10 mouse cellular contexts compared by ENCODE assay signal in the genomic region with DNA sequence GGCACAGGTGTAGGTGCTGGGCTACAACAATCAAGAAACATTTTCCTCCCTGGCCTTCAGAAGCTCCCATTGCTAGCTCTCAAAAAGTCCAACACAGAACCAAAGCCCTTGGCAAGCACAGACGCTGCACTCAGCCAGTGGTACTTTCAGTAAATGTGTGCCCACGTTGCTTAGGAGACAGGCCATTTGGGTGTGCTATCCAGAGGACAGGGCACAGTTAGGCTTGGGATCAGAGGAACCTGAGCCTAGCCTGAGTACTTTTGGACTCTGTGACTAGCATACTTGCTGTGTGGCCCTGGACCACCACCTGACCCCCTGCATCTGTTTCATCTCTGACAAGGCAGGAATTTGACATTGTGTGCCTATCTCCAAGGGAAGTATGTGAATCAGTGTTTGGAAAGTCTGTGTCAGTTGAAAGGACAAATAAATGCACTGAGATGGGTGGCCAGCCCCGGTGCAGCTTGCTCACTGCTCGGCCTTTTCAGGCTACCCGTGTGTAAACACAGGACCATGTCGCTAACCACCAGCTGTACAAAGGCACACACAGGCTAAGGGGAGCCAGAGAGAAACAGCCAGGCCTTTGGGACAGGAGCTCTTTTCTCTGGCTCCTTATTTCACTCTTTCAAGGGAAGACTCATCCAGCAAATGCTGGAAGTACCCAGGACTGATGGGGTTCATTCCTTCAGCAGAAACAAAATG. TPM values are rescaled to one million over a fixed set of nuclear protein-coding genes. Genes with fewer than 3 reads are reported as not detected.
DNase-seq lines count a peak whose midpoint lies in the region; ATAC-seq lines count a peak whose summit lies in the region.
"Had no signal": no experiment of that assay in that cellular context is flagged by ENCODE, and none has a peak within 500 bp of the region (broad histone marks: within the 10 kb centered on the region; RNA-seq: fewer than 3 reads in every experiment).

No protein-coding gene starts in this region.

- no peak for DNase-seq in hindbrain, embryonic 14.5 days (ENCODE audit: low spot score)
- no peak for DNase-seq in lung, postnatal 10 days
- no peak for DNase-seq in midbrain, embryonic 10.5 days (ENCODE audit: low spot score)
- peak; percentile 61 for DNase-seq in yolk sac, embryonic 10.5 days (ENCODE audit: low spot score)
- DNase-seq in heart, postnatal 14 days, result no peak
- DNase-seq: heart, adult 18-20 months; thymus, adult 18-20 months had no signal

- no peak overlapping the region for H3K9ac ChIP-seq in hindbrain, embryonic 14.5 days
- H3K9ac ChIP-seq in hindbrain, embryonic 12.5 days, result no peak overlapping the region
- H3K9ac ChIP-seq in lung, embryonic 16.5 days (ENCODE audit: low read length), result no peak overlapping the region

- ATAC-seq in hindbrain, embryonic 14.5 days (ENCODE audit: low FRiP score), result peak; percentile 65
- ATAC-seq in hindbrain, embryonic 12.5 days (ENCODE audit: low FRiP score), result no peak
- peak; percentile 30; the same call in 1 of the 2 replicates for ATAC-seq in lung, embryonic 16.5 days (ENCODE audit: low read depth)
- ATAC-seq: inflammation-experienced regulatory T-cells, adult 6 months had no signal

- H3K27ac ChIP-seq in hindbrain, embryonic 14.5 days, result 0 out of 2 replicates have a peak overlapping the region, but pooled peaks have one; percentile 1
- no peak overlapping the region for H3K27ac ChIP-seq in hindbrain, embryonic 12.5 days
- H3K27ac ChIP-seq in lung, embryonic 16.5 days (ENCODE audit: low read length), result peak overlapping the region; percentile 6
- H3K27ac ChIP-seq in midbrain, embryonic 10.5 days (replicated peaks), result peak overlapping the region; percentile 55

- 48% methylated on average over 6 of the region's 6 CpGs for WGBS in hindbrain, embryonic 14.5 days
- 53% methylated on average over 6 of the region's 6 CpGs for WGBS in hindbrain, embryonic 12.5 days
- 10% methylated on average over 6 of the region's 6 CpGs for WGBS in lung, embryonic 16.5 days
- WGBS in midbrain, embryonic 10.5 days, result 58% methylated on average over 6 of the region's 6 CpGs

- no peaks in the 10 kb centered on the region for H3K27me3 ChIP-seq in hindbrain, embryonic 14.5 days (ENCODE audit: control insufficient read depth, insufficient read depth, low read length)
- H3K27me3 ChIP-seq in hindbrain, embryonic 12.5 days, result no peaks in the 10 kb centered on the region
- no peaks in the 10 kb centered on the region for H3K27me3 ChIP-seq in lung, embryonic 16.5 days (ENCODE audit: control insufficient read depth, insufficient read depth, low read depth, low read length)
- H3K27me3 ChIP-seq in midbrain, embryonic 10.5 days (ENCODE audit: low read depth, poor library complexity, severe bottlenecking), result no peaks in the 10 kb centered on the region

- H3K4me1 ChIP-seq in hindbrain, embryonic 14.5 days (replicated peaks; ENCODE audit: control insufficient read depth, insufficient read depth, low read length), result no peaks in the 10 kb centered on the region
- H3K4me1 ChIP-seq in hindbrain, embryonic 12.5 days, result peaks cover 8% of the 10 kb centered on the region
- peaks cover 19% of the 10 kb centered on the region for H3K4me1 ChIP-seq in lung, embryonic 16.5 days (replicated peaks; ENCODE audit: control insufficient read depth, insufficient read depth, low read length)
- H3K4me1 ChIP-seq in midbrain, embryonic 10.5 days, result peaks cover 22% of the 10 kb centered on the region

- H3K4me2 ChIP-seq in hindbrain, embryonic 14.5 days (replicated peaks), result no peak overlapping the region
- no peak overlapping the region for H3K4me2 ChIP-seq in hindbrain, embryonic 12.5 days (replicated peaks)
- no peak overlapping the region for H3K4me2 ChIP-seq in lung, embryonic 16.5 days (ENCODE audit: low read depth, low read length)

- H3K36me3 ChIP-seq in hindbrain, embryonic 14.5 days (replicated peaks; ENCODE audit: control insufficient read depth, insufficient read depth), result no peaks in the 10 kb centered on the region
- no peaks in the 10 kb centered on the region for H3K36me3 ChIP-seq in hindbrain, embryonic 12.5 days
- no peaks in the 10 kb centered on the region for H3K36me3 ChIP-seq in lung, embryonic 16.5 days (ENCODE audit: control insufficient read depth, insufficient read depth, low read length)
- no peaks in the 10 kb centered on the region for H3K36me3 ChIP-seq in midbrain, embryonic 10.5 days

- H3K4me3 ChIP-seq in hindbrain, embryonic 14.5 days (replicated peaks; ENCODE audit: low read length), result no peak overlapping the region
- H3K4me3 ChIP-seq in hindbrain, embryonic 12.5 days, result no peak overlapping the region
- H3K4me3 ChIP-seq in lung, embryonic 16.5 days (ENCODE audit: low read length), result no peak overlapping the region
- no peak overlapping the region for H3K4me3 ChIP-seq in midbrain, embryonic 10.5 days

- no peaks in the 10 kb centered on the region for H3K9me3 ChIP-seq in hindbrain, embryonic 14.5 days (ENCODE audit: control insufficient read depth, low read length)
- H3K9me3 ChIP-seq in hindbrain, embryonic 12.5 days (replicated peaks), result no peaks in the 10 kb centered on the region
- H3K9me3 ChIP-seq in lung, embryonic 16.5 days (ENCODE audit: control insufficient read depth, low read length), result no peaks in the 10 kb centered on the region
- H3K9me3 ChIP-seq in midbrain, embryonic 10.5 days (replicated peaks), result no peaks in the 10 kb centered on the region

- intact Hi-C loops in heart, postnatal 14 days (cut with DNase I), result loop anchor here (5.0 kb wide), 1 partner anchor 108 kb away; no protein-coding TSS in a partner anchor

RNA-seq across cellular contexts. Expression of gene Tiparp, which starts 35.9 kb away (rescaled TPM):
- 30.8 and 32.2 TPM in 2 replicates for polyA plus RNA-seq in hindbrain, embryonic 14.5 days (2014; fragmentation: Nextera tagmentation; extraction: Ambion mirVana)
- 37.7 and 38.3 TPM in 2 replicates for polyA plus RNA-seq in hindbrain, embryonic 12.5 days (2016; fragmentation: Nextera tagmentation; extraction: Ambion mirVana)
- polyA plus RNA-seq in lung, embryonic 16.5 days (2015; fragmentation: Nextera tagmentation; extraction: Ambion mirVana), result 42.2 and 42.3 TPM in 2 replicates
- 43.4 and 44.9 TPM in 2 replicates for polyA plus RNA-seq in midbrain, embryonic 10.5 days (2016; fragmentation: Nextera tagmentation; extraction: Ambion mirVana)
- total RNA-seq in heart, postnatal 14 days (2021), result 10 to 100 TPM; 12.3 to 15.0 TPM
